Mouse (Mus musculus) adrenal gland, postnatal 36 days (tissue): Measurements from ENCODE around the gene Brd3os. TPM values are rescaled to one million over a fixed set of nuclear protein-coding genes. Genes with fewer than 3 reads are reported as not detected.

ENCODE experiments used
- microRNA-seq: library from miRNA; unstranded; fragments of <30 nt; microRNA quantifications from one replicate; pipeline ENCODE4 v1.2.0, GENCODE M21; 2021
- total RNA-seq, 2 experiments: library from RNA; stranded (reverse); gene quantifications; 2 replicates each; pipeline ENCODE4 v1.2.3; 2021

Gene Brd3os
- total RNA-seq, 2 experiments from 2014 or later = 9.2 to 11.4 TPM

Small RNA genes within 50 kb of the gene (microRNA-seq; reads per million reads assigned to microRNA genes)
- gene Gm24049 (not detected), gene Mir7578 (not detected)

Other genes with a start within 250 kb of the Brd3os start
- 1 to 10 TPM; 7.8 to 9.2 TPM for gene Sardh, start 194.0 kb upstream of the Brd3os start, total RNA-seq
- 10 to 100 TPM; 23.1 to 31.9 TPM for gene Vav2, start 15.3 kb upstream of the Brd3os start, total RNA-seq
- gene Brd3, start 65.3 kb downstream of the Brd3os start, total RNA-seq = 10 to 100 TPM; 64.5 to 78.6 TPM
- gene Wdr5, start 72.8 kb downstream of the Brd3os start, total RNA-seq = 10 to 100 TPM; 32.9 to 37.2 TPM
- 10 to 100 TPM; 49.2 to 51.4 TPM for gene Rxra, start 234.1 kb downstream of the Brd3os start, total RNA-seq